Mouse (Mus musculus): ENCODE results near the gene Tcf7.

Tcf7 gene

GRCm38 (mm10) chr11:52282420-52282773 is 417 bp downstream of the Tcf7 start:
- DNase-seq = no peak

GRCm38 (mm10) chr11:52281568-52282328 is 1.1 kb downstream of the Tcf7 start:
- DNase-seq = no peak

- no peak for DNase-seq
These were observed 2.0 kb downstream of the Tcf7 start for GRCm38 (mm10) chr11:52280566-52281455.

GRCm38 (mm10) chr11:52279611-52280145 is 3.1 kb downstream of the Tcf7 start:
- DNase-seq = no peak

GRCm38 (mm10) chr11:52278991-52279390 is 3.8 kb downstream of the Tcf7 start:
- DNase-seq = no peak

- DNase-seq = no peak
These were observed 4.7 kb downstream of the Tcf7 start for GRCm38 (mm10) chr11:52278164-52278563.

GRCm38 (mm10) chr11:52277433-52278150 is 5.2 kb downstream of the Tcf7 start:
- no peak for DNase-seq

- no peak for DNase-seq
These were observed 5.8 kb downstream of the Tcf7 start for GRCm38 (mm10) chr11:52276961-52277391.

GRCm38 (mm10) chr11:52275774-52276555 is 6.8 kb downstream of the Tcf7 start:
- DNase-seq = peak; percentile 62

GRCm38 (mm10) chr11:52275366-52275765 is 7.4 kb downstream of the Tcf7 start:
- DNase-seq = no peak

GRCm38 (mm10) chr11:52274456-52275112 is 8.2 kb downstream of the Tcf7 start:
- peak; percentile 57 for DNase-seq

- DNase-seq = no peak
These were observed 8.9 kb downstream of the Tcf7 start for GRCm38 (mm10) chr11:52273942-52274330.

GRCm38 (mm10) chr11:52273183-52273941 is 9.5 kb downstream of the Tcf7 start:
- no peak for DNase-seq

GRCm38 (mm10) chr11:52272619-52273018 is 10.2 kb downstream of the Tcf7 start:
- no peak for DNase-seq

- DNase-seq = no peak
These were observed 10.9 kb downstream of the Tcf7 start for GRCm38 (mm10) chr11:52271765-52272495.

GRCm38 (mm10) chr11:52269841-52270240 is 13.0 kb downstream of the Tcf7 start:
- DNase-seq = no peak

GRCm38 (mm10) chr11:52268104-52268835 is 14.5 kb downstream of the Tcf7 start:
- DNase-seq = no peak

GRCm38 (mm10) chr11:52267271-52267670 is 15.5 kb downstream of the Tcf7 start:
- DNase-seq = no peak

- no peak for DNase-seq
These were observed 17.1 kb downstream of the Tcf7 start for GRCm38 (mm10) chr11:52265616-52266307.
